Mouse (Mus musculus) layer of hippocampus, adult 2 months (tissue): ENCODE results near the gene Top2a. TPM values are rescaled to one million over a fixed set of nuclear protein-coding genes. Genes with fewer than 3 reads are reported as not detected.

Source experiments
- DNase-seq, 2 experiments: peaks; one replicate each; pipeline ENCODE4 v3.0.0; 2022; ENCODE audit warnings: low spot score in 2 of 2
- H3K27ac ChIP-seq: fragments of 200-600 bp; 2 replicates; pipeline ENCODE4 v1.8.1; 2022
- H3K4me3 ChIP-seq: fragments of 200-600 bp; 2 replicates; pipeline ENCODE4 v1.8.1; 2022; ENCODE audit warnings: mild to moderate bottlenecking
- CTCF ChIP-seq: fragments of 200-600 bp; conservative IDR thresholded peaks from 2 replicates; pipeline ENCODE4 v1.8.1; 2022; ENCODE audit warnings: antibody characterized with exemption, mild to moderate bottlenecking, moderate library complexity
- total RNA-seq, 2 experiments: library from RNA; stranded (reverse); gene quantifications; 2 replicates each; pipeline ENCODE4 v1.2.3; 2021

Top2a gene
- total RNA-seq, 2 experiments from 2014 or later = 1.7 to 3.0 TPM

DNA sequence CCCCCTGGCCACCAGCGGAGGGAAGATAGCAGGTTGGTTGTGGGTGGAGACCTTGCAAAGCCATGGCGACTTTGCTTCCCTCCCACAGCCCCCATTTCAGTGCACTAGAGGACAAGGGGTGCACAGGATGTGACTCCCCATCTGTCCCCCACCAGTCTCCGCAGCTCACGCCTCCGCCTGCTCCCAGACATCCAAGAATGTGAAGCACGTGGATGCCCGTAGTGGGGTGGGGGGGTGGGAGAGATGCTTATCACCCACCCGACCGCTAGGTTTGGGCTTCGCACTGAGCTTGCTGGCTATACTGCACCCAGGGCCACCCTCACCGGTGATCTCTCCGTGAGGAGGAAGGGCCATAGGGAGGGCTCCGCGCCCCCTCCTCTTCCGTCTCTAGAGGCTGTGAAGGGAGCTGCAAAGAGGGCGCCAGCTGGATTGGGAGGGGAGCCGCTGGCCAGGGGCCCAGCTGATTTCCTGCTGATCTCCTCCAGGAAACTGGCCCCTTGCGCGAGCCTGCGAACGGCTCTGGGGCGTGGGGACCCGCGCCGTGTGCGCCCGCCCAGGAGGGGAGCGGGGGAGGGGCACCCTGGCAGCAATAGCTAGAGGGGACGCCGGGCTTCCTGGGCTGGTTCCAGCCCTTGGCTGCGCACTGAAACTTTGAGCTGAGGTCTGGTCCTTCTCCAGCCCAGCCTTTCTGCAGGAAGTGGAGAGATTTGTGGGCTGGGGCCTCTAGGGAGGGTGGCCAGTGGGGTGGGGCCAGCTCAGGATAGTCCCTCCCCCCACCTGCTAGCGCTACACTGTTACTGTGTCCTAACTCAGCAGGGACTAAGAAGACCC is 60.6 kb downstream of the Top2a start:
- Histone ChIP-seq H3K27ac (peak overlapping the region; percentile 81), H3K4me3 (peak overlapping the region; percentile 64)
- DNase-seq = peak in 1 of 2 experiments; percentile 47
- TF ChIP-seq CTCF = peak; percentile 55

DNA sequence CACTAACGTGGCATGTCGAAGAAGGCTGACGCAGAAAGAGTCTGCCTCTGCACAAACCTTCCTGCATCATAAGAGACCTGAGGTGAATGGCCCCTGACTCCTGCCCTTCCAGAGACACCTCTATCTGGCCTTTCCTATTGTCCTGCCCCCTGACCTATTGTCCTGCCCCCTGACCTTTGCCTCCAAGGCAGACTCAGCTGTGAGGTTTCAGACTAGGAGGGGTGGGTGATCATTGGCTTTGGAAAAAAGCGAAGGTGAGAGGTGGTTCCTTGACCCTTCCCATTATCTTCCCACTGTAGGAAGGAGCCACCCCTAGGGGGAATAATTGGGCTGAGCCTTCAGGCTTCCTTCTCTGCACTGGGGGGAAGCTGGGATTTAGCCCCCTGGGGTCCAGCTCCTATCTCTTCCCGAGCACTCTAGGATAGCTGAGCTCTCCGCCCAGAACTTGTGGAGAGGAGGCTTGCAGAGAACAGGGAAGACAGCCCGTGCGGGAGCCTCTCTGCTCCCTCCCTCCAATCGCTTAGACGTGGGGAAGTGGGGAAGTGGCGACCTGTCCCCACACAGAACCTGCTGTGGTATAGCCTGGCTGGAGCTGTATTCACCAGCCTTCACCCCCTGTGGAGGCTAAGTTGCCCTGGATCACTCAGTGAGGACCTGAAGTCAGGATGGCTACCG is 61.4 kb downstream of the Top2a start:
- H3K27ac ChIP-seq = peak overlapping the region; percentile 81

DNA sequence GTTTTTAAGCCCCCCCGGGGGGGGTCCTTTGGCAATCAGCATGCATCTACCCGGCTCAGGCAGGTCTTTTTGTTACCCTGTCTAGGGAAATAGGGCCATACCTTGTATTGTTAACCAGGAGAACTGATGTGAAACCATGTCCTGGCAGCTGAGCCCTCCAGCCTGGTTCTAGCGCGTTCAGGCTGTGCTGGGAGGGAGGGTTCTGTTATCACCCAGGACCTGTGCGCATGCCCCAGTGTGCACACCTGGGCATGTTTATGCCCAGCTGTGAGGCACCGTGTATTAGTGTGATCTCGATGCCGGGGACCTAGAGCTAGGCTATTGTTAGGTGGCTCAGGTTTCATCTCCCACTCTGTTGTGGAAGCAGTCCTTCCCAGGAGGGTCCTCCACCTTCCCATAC is 62.2 kb downstream of the Top2a start:
- no peak for DNase-seq
- TF ChIP-seq CTCF = no peak
- Histone ChIP-seq H3K27ac (peak overlapping the region; percentile 81), H3K4me3 (peak overlapping the region; percentile 64)

More for the DNA sequence above, 61.4 kb downstream of the Top2a start:
- DNase-seq = no peak
- TF ChIP-seq CTCF = no peak
- peak overlapping the region; percentile 64 for H3K4me3 ChIP-seq

DNA sequence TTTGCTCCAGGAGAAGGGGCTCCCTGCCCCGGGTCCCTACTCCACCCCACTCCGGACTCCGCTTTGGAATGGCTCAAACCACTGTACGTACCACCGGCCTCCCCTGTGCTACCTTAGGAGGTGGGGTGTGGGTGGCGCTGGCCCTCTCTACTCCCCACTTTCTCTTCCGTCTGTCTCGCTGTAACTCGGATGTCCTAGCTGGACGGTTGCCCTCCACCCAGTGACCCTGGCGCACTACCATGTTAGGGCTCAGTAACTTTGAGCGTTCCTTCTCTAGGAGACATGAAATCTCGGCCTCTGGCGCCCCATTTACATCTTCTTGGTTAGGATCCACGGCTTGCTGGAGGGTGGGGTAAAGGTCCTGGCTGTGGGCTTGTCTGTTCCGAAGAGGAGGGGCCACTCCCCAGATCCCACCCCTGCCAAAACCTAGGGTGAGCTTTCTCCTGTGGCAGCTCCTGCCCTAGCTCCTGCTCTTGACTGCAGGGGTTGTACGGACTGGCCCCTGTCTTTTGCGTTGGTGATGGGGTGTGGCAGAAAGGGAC is 62.9 kb downstream of the Top2a start:
- no peak for DNase-seq
- H3K27ac ChIP-seq = peak overlapping the region; percentile 81
- H3K4me3 ChIP-seq = peak overlapping the region; percentile 64
- no peak for TF ChIP-seq CTCF

DNA sequence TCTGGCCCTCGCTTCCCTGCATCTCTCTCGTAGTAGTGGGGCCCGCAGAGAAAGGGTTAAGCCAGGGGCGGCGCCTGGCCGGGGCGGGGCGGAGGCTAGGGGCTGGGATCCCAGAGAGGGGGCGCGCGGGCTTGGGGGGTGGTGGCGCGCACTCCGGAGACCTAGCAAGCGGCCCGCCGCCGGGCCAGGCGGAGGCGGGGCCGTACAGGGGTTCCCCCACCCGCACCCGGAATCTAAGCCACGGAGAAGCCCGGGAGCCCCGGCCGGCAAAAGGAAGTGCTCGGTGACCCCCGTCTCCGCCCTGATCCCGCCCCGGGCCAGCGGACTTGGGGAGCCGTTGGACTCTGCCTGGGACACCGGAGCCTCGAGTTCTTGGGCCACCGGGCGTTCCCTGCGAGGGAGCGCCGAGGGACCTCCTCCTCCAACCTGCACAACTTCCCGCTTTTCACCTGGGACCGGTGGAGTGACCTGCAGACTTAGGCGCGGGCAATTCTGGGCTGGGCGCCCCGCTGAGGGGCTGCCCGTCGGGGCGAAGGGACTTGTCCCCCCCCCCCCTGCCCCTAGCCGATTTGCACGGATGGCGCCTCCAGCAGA is 63.6 kb downstream of the Top2a start:
- Histone ChIP-seq H3K4me3 (peak overlapping the region; percentile 64), H3K27ac (peak overlapping the region; percentile 81)
- peak in 1 of 2 experiments; percentile 51 for DNase-seq
- TF ChIP-seq CTCF = no peak

DNA sequence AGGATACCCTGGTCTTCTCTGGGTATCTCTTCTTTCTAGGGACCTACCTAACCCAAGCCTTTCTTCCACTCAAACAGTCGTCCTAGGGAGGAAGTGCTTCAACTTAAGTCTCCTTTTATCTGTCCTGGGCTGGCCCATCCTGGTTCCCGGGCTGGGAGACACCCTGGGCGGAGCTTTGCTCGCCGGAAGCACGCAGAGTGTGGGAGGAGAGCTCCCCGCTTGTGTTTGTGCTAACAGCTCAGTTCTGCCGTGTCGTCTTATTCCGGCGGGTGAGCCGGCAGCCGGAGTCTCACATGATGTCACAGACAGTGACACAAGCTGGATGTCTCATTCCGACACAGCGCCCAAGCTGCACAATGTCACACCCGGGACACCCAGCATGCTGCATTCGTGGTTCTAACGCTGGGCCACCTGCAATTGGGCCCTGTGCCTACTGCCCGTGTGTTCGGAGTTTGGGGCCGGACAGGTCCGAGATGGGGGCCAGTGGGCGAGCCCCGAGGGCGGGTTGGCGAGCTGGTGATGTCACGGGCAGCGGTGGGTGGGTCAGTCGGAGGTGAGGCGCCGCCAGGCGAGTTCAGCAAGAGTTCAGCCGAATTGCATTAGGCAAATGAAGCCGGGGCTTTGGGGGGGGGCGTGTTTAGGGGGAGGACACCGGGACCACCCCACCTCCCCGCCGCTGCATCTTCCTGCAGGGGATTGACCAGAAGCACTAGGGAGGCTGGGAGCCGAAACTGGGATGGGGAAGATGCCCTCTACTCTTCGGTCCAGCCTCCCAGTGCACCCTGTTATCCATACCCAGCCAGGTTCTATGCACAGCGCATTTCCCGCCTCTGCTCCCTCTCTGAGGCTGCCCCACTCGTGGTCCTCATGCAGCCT is 64.3 kb downstream of the Top2a start:
- peak overlapping the region; percentile 64 for H3K4me3 ChIP-seq
- no peak for TF ChIP-seq CTCF
- peak; percentile 59 to 70 for DNase-seq
- peak overlapping the region; percentile 81 for H3K27ac ChIP-seq

DNA sequence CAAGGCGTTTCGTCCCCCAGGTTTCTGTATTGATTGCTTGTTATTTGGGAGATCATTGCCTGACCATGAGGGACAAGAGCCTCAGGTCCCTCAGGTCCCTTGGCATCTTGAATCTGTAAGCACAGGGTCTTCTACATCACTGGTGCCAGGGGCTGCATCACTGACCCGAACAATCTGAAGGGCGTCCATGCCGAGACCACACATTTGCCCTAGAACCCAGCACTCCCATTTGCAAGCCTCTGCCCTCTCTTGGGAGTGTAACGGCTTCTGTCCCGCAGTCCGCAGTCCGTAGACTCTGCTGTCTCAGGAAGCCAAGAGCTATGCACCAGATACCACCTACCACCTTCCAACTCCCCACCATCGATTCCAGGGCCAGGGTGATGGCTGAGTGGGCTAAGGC is 67.6 kb downstream of the Top2a start:
- Histone ChIP-seq H3K27ac (no peak overlapping the region), H3K4me3 (no peak overlapping the region)
- no peak for DNase-seq
- no peak for TF ChIP-seq CTCF

DNA sequence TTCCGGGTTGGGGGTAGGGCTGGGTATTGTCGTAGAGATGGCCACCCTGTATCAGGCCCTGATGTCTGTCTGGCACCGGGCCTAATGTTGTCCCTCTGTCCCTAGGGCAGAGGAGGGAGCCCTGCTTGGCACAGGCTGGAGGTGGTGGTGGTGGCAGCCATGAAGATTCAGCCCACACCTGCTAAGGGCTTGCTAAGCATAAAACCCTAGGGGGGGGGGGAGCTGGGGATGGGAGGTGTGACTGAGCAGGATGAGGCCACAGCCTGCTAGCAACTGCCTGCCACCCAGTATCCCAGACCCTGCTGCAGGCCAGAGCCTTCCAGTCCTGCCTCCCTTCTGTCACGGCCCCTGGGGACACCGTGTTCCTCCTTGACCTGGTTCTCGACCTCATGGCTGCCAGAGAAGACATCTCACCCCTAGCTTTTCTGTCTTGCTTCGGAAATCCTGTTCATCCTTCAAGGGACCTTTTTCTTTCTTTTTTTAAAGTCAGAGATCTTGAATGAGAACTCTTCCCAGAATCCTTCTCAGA is 68.2 kb downstream of the Top2a start:
- no peak for TF ChIP-seq CTCF
- H3K27ac ChIP-seq = peak overlapping the region; percentile 43; the same call in 1 of the 2 replicates
- no peak overlapping the region for H3K4me3 ChIP-seq
- DNase-seq = no peak

DNA sequence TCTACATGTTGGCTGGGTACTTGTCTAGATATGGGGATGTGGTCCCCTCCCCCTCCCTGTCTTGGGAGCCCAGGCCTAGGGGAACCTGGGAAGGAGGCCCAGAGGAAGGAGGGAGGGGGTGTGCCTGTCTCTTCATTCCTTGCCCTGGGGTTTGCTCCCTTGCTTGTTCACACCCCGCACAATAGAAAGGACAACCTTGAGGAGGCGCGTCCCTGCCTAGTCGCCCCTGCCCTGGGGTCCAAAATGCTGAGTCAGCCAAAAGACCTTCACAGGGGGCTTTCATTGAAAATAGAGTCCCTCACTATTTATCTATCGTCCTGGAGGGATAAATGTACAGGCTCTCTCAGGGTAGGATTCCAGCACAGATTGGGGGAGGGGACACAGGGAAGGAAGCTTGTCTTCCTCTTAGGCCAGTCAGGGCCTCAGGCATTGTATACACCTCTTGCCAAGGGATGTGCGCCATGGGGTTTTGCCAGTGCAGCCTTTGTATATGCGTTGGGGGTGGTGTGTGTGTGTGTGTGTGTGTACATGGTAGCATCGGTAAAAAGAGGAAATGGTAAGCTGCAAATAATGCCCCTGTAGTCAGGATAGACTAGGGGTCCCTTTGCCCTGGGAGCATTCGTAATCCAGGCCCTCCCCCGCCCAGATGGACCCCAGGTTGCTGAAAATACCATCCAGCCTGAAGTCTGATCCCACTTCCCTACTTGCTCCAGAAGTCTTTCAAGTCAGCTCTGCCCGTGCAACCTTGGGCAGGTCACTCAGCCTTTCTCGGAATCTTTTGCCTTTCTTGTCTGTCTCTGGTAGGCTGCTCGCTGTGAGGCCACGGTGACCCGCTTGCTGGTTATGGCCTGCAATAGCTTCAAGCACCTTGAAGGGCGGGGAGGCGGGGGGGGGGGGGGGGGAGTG is 68.9 kb downstream of the Top2a start:
- no peak for DNase-seq
- H3K27ac ChIP-seq = peak overlapping the region; percentile 67; the same call in 1 of the 2 replicates
- TF ChIP-seq CTCF = no peak
- H3K4me3 ChIP-seq = no peak overlapping the region; the same call in 1 of the 2 replicates

DNA sequence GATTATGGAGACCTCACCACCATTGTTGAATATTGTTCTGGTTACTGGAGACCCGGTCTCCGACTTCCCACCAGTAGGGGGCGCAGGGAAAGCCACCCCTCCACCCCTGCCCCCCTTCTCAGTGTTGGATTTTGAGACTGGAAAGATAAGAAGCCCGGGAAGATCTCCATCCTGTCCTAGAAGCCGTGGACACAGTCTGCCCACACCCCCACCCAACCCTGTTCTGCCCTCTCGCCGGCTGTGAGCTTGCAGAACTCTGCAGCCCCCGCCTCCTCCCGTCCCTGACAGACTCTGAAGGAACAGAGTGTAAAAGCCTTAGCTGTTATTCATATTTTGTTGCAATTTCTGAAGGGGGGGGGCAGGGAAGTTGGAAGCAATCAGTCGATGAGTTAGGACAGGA is 69.6 kb downstream of the Top2a start:
- Histone ChIP-seq H3K27ac (peak overlapping the region; percentile 67; the same call in 1 of the 2 replicates), H3K4me3 (no peak overlapping the region; the same call in 1 of the 2 replicates)
- peak; percentile 93 for TF ChIP-seq CTCF
- peak; percentile 58 to 75 for DNase-seq

DNA sequence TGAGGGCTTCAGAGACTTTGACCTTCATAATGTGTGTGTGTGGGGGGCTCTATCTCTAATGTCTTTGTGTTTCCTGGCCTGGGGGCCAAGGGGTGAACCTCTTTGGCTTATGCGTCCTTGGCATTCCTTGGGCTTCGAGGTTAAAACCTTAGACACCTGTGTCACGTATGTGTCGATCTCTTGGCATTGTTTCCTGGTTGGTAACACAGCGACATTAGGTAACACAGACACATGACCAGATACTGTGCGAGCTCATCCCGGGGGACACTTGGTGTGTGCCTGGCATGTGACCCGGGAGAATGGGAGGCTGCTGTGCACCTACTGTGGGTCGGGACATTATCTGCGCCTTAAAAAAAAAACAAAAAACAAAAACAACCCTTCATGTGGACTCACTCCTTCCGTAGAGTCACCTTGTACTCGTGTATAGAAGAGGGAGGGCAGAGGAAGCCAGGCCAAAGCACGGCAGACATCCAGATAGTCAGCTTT is 70.1 kb downstream of the Top2a start:
- no peak for TF ChIP-seq CTCF
- no peak overlapping the region for H3K4me3 ChIP-seq
- DNase-seq = no peak
- H3K27ac ChIP-seq = peak overlapping the region; percentile 67; the same call in 1 of the 2 replicates
